Mouse (Mus musculus) macrophage (primary cell): ENCODE measurements around the gene Rbm47. TPM values are rescaled to one million over a fixed set of nuclear protein-coding genes. Genes with fewer than 3 reads are reported as not detected.

Experiments
- H3K27ac ChIP-seq: fragments of 350-480 bp; formaldehyde crosslinking; 2 replicates; pipeline ENCODE4 v1.9.0; 2021
- H3K36me3 ChIP-seq: fragments of 350-480 bp; formaldehyde crosslinking; 2 replicates; pipeline ENCODE4 v1.9.0; 2021; ENCODE audit errors: inconsistent target
- H3K4me3 ChIP-seq: fragments of 350-480 bp; formaldehyde crosslinking; 2 replicates; pipeline ENCODE4 v1.9.0; 2021; ENCODE audit errors: inconsistent target
- H3K79me2 ChIP-seq: fragments of 350-480 bp; formaldehyde crosslinking; 2 replicates; pipeline ENCODE4 v1.9.0; 2021; ENCODE audit errors: inconsistent target
- WGBS: methylation state at CpG from one replicate; pipeline ENCODE4 v1.1.7; 2026; ENCODE audit warnings: inconsistent platforms; ENCODE audit not compliant: missing documents; 5-methylcytosine and 5-hydroxymethylcytosine counted together
- polyA plus RNA-seq: library from polyadenylated mRNA; stranded (reverse); fragments of 250-400 nt; gene quantifications from 3 replicates; pipeline ENCODE4 v1.2.4, GENCODE M21; 2018; ENCODE audit warnings: inconsistent platforms

The Rbm47 gene
- polyA plus RNA-seq, 1 experiment from 2014 or later = 41.0 TPM

GRCm38 (mm10) chr5:66080529-66081220, 92.2 kb downstream of the Rbm47 start:
- H3K36me3 ChIP-seq = no peaks in the 10 kb centered on the region
- H3K4me3 ChIP-seq = no peak overlapping the region
- WGBS = 93% methylated on average over 17 of the region's 17 CpGs
- peaks cover 100% of the 10 kb centered on the region for H3K79me2 ChIP-seq
- H3K27ac ChIP-seq = no peak overlapping the region

- WGBS = 53% methylated on average over 9 of the region's 9 CpGs
- H3K4me3 ChIP-seq = no peak overlapping the region
- H3K27ac ChIP-seq = peak overlapping the region; percentile 27
- H3K79me2 ChIP-seq = peaks cover 95% of the 10 kb centered on the region
- H3K36me3 ChIP-seq = no peaks in the 10 kb centered on the region
Observed at GRCm38 (mm10) chr5:66079358-66080179, 93.3 kb downstream of the Rbm47 start.

GRCm38 (mm10) chr5:66078491-66079012, 94.4 kb downstream of the Rbm47 start:
- no peaks in the 10 kb centered on the region for H3K36me3 ChIP-seq
- peaks cover 95% of the 10 kb centered on the region for H3K79me2 ChIP-seq
- H3K4me3 ChIP-seq = no peak overlapping the region
- 91% methylated on average over 7 of the region's 7 CpGs for WGBS
- no peak overlapping the region for H3K27ac ChIP-seq

- H3K36me3 ChIP-seq = no peaks in the 10 kb centered on the region
- peak overlapping the region; percentile 94 for H3K27ac ChIP-seq
- 9% methylated on average over 10 of the region's 10 CpGs for WGBS
Observed at GRCm38 (mm10) chr5:66077416-66077815, 95.5 kb downstream of the Rbm47 start.

GRCm38 (mm10) chr5:66076685-66077301, 96.1 kb downstream of the Rbm47 start:
- no peaks in the 10 kb centered on the region for H3K36me3 ChIP-seq
- peaks cover 95% of the 10 kb centered on the region for H3K79me2 ChIP-seq
- peak overlapping the region; percentile 94 for H3K27ac ChIP-seq
- H3K4me3 ChIP-seq = no peak overlapping the region
- 39% methylated on average over 12 of the region's 12 CpGs for WGBS

More at GRCm38 (mm10) chr5:66077416-66077815, 95.5 kb downstream of the Rbm47 start:
- peaks cover 95% of the 10 kb centered on the region for H3K79me2 ChIP-seq
- H3K4me3 ChIP-seq = no peak overlapping the region

GRCm38 (mm10) chr5:66075906-66076305, 97.0 kb downstream of the Rbm47 start:
- H3K4me3 ChIP-seq = no peak overlapping the region
- peak overlapping the region; percentile 94 for H3K27ac ChIP-seq
- no peaks in the 10 kb centered on the region for H3K36me3 ChIP-seq
- H3K79me2 ChIP-seq = peaks cover 95% of the 10 kb centered on the region
- WGBS = 98% methylated on average over 12 of the region's 12 CpGs

- Histone ChIP-seq H3K79me2 (peaks cover 95% of the 10 kb centered on the region), H3K36me3 (no peaks in the 10 kb centered on the region), H3K4me3 (no peak overlapping the region), H3K27ac (peak overlapping the region; percentile 94)
- WGBS = 0% methylated on average over 9 of the region's 9 CpGs
Observed at GRCm38 (mm10) chr5:66075032-66075488, 97.9 kb downstream of the Rbm47 start.

- Histone ChIP-seq H3K27ac (peak overlapping the region; percentile 94), H3K79me2 (peaks cover 95% of the 10 kb centered on the region), H3K4me3 (no peak overlapping the region), H3K36me3 (no peaks in the 10 kb centered on the region)
- 84% methylated on average over 5 of the region's 5 CpGs for WGBS
Observed at GRCm38 (mm10) chr5:66074235-66074634, 98.7 kb downstream of the Rbm47 start.

- Histone ChIP-seq H3K36me3 (no peaks in the 10 kb centered on the region), H3K27ac (peak overlapping the region; percentile 94), H3K4me3 (no peak overlapping the region), H3K79me2 (peaks cover 95% of the 10 kb centered on the region)
- 68% methylated on average over 12 of the region's 12 CpGs for whole genome bisulfite sequencing
Observed at GRCm38 (mm10) chr5:66073604-66074164, 99.2 kb downstream of the Rbm47 start.

GRCm38 (mm10) chr5:66071722-66072121, 101.2 kb downstream of the Rbm47 start:
- Histone ChIP-seq H3K36me3 (no peaks in the 10 kb centered on the region), H3K4me3 (no peak overlapping the region), H3K79me2 (peaks cover 93% of the 10 kb centered on the region), H3K27ac (peak overlapping the region; percentile 1; the same call in 1 of the 2 replicates)
- 23% methylated on average over 7 of the region's 8 CpGs for WGBS

GRCm38 (mm10) chr5:66070350-66070749, 102.6 kb downstream of the Rbm47 start:
- 70% methylated on average over 2 of the region's 2 CpGs for WGBS
- H3K27ac ChIP-seq = peak overlapping the region; percentile 88
- no peaks in the 10 kb centered on the region for H3K36me3 ChIP-seq
- H3K4me3 ChIP-seq = no peak overlapping the region
- H3K79me2 ChIP-seq = peaks cover 94% of the 10 kb centered on the region

- H3K79me2 ChIP-seq = peaks cover 99% of the 10 kb centered on the region
- 2% methylated on average over 26 of the region's 27 CpGs for WGBS
- H3K4me3 ChIP-seq = peak overlapping the region; percentile 34
- peak overlapping the region; percentile 88 for H3K27ac ChIP-seq
- no peaks in the 10 kb centered on the region for H3K36me3 ChIP-seq
Observed at GRCm38 (mm10) chr5:66069470-66070144, 103.3 kb downstream of the Rbm47 start.

GRCm38 (mm10) chr5:66069133-66069469, 103.8 kb downstream of the Rbm47 start:
- H3K4me3 ChIP-seq = peak overlapping the region; percentile 34
- 4% methylated on average over 7 of the region's 7 CpGs for WGBS
- H3K79me2 ChIP-seq = peaks cover 99% of the 10 kb centered on the region
- H3K27ac ChIP-seq = peak overlapping the region; percentile 88
- H3K36me3 ChIP-seq = no peaks in the 10 kb centered on the region
